Mouse (Mus musculus): Measurements from ENCODE around the gene Hist1h2ad. TPM values are rescaled to one million over a fixed set of nuclear protein-coding genes. Genes with fewer than 3 reads are reported as not detected.

The Hist1h2ad gene
- total and polyA plus RNA-seq, 3 experiments, result 13.2 to 744 TPM; not detected in 1

GRCm38 (mm10) chr13:23622861-23623450, 48.8 kb downstream of the Hist1h2ad start:
- H3K9ac ChIP-seq (ENCODE audit: insufficient read depth, low read depth), result peak overlapping the region; percentile 54
- dilution Hi-C loops (cut with MboI; ENCODE audit: extremely low pct_ligation_motif_present, extremely low pct_unique_long_range_greater_than_20kb, low sequenced_read_pairs) (no loop called here), in situ Hi-C loops (cut with MboI; ENCODE audit: low pct_ligation_motif_present, low pct_unique_long_range_greater_than_20kb, low sequenced_read_pairs) (no loop called here)
- H3K4me1 ChIP-seq (ENCODE audit: control insufficient read depth in 1 of 2, insufficient read depth in 2 of 2), result peaks cover 0 to 12% of the 10 kb centered on the region in 2 experiments; a peak in 3 of 4 replicates
- no peak for DNase-seq (ENCODE audit: extremely low read depth)
- no peaks in the 10 kb centered on the region for H3K36me3 ChIP-seq (replicated peaks in 1 of 2; ENCODE audit: control insufficient read depth in 1 of 2, insufficient read depth in 1 of 2, low read length in 1 of 2)
- no peak overlapping the region for H3K4me3 ChIP-seq (replicated peaks in 1 of 3; ENCODE audit: low read depth in 2 of 3, low read length in 2 of 3, poor library complexity in 1 of 3)
- no peaks in the 10 kb centered on the region for H3K27me3 ChIP-seq (replicated peaks)
- H3K9me3 ChIP-seq (replicated peaks; ENCODE audit: low read length), result no peaks in the 10 kb centered on the region
- peaks cover 6% of the 10 kb centered on the region; the same call in 1 of the 2 replicates for H3K79me2 ChIP-seq (replicated peaks; ENCODE audit: control insufficient read depth, extremely low read depth, insufficient read depth, poor library complexity, severe bottlenecking)
- TF ChIP-seq RCOR1 (conservative IDR thresholded peaks at IDR 0.05; ENCODE audit: low read depth, low read length) (no peak), MAFK (IDR thresholded peaks at IDR 0.05; ENCODE audit: insufficient replicate concordance, low read length) (no peak), POLR2A (IDR thresholded peaks at IDR 0.05; ENCODE audit: low read depth, low read length) (no peak), PAX5 (IDR thresholded peaks at IDR 0.05; ENCODE audit: low read length) (no peak), IRF4 (IDR thresholded peaks at IDR 0.05; ENCODE audit: low read depth, low read length) (no peak), POLR2AphosphoS2 (IDR thresholded peaks at IDR 0.05; ENCODE audit: low read depth, low read length) (no peak), JUN (IDR thresholded peaks at IDR 0.05; ENCODE audit: insufficient read depth, low read depth, low read length) (no peak)
- H3K4me2 ChIP-seq (ENCODE audit: insufficient read depth, low read depth, poor library complexity, severe bottlenecking), result peak overlapping the region; percentile 59; the same call in 1 of the 2 replicates
- no peak overlapping the region for H3K27ac ChIP-seq (ENCODE audit: insufficient read depth, low read depth)

Other genes starting within 250 kb of the Hist1h2ad start
Only the 20 nearest of the 35 such genes appear.
- 0.38 and 0.51 TPM in 2 replicates for gene Btn1a1, start 108.5 kb upstream of the Hist1h2ad start, total RNA-seq (2012; rRNA removed)
- gene Btn1a1, start 108.5 kb upstream of the Hist1h2ad start, total RNA-seq (2014; rRNA removed), result 0.20 TPM in 2 replicates
- gene Btn1a1, start 108.5 kb upstream of the Hist1h2ad start, polyA plus RNA-seq (2012; ENCODE audit: insufficient read length, low read depth), result 0.08 and 0.21 TPM in 2 replicates
- 1.1 and 1.3 TPM in 2 replicates for gene Btn2a2, start 85.5 kb upstream of the Hist1h2ad start, total RNA-seq (2012; rRNA removed)
- gene Btn2a2, start 85.5 kb upstream of the Hist1h2ad start, total RNA-seq (2014; rRNA removed), result 1.2 and 1.3 TPM in 2 replicates
- gene Btn2a2, start 85.5 kb upstream of the Hist1h2ad start, polyA plus RNA-seq (2012; ENCODE audit: insufficient read length, low read depth), result 2.1 and 2.8 TPM in 2 replicates
- gene Hist1h4h, start 43.3 kb upstream of the Hist1h2ad start, total RNA-seq (2012; rRNA removed), result 4,350 and 4,957 TPM in 2 replicates
- 14.0 and 19.4 TPM in 2 replicates for gene Hist1h4h, start 43.3 kb upstream of the Hist1h2ad start, total RNA-seq (2014; rRNA removed)
- gene Hist1h4h, start 43.3 kb upstream of the Hist1h2ad start, polyA plus RNA-seq (2012; ENCODE audit: insufficient read length, low read depth), result 3.4 and 5.5 TPM in 2 replicates
- 824 and 932 TPM in 2 replicates for gene Hist1h2af, start 40.5 kb upstream of the Hist1h2ad start, total RNA-seq (2012; rRNA removed)
- gene Hist1h2af, start 40.5 kb upstream of the Hist1h2ad start, total RNA-seq (2014; rRNA removed), result 45.2 and 57.1 TPM in 2 replicates
- 68.6 and 97.0 TPM in 2 replicates for gene Hist1h2af, start 40.5 kb upstream of the Hist1h2ad start, polyA plus RNA-seq (2012; ENCODE audit: insufficient read length, low read depth)
- gene Hist1h3g, start 39.0 kb upstream of the Hist1h2ad start, total RNA-seq (2012; rRNA removed), result 608 and 749 TPM in 2 replicates
- 50.1 and 75.3 TPM in 2 replicates for gene Hist1h3g, start 39.0 kb upstream of the Hist1h2ad start, total RNA-seq (2014; rRNA removed)
- 3.4 and 3.6 TPM in 2 replicates for gene Hist1h3g, start 39.0 kb upstream of the Hist1h2ad start, polyA plus RNA-seq (2012; ENCODE audit: insufficient read length, low read depth)
- 261 and 290 TPM in 2 replicates for gene Hist1h2bh, start 31.0 kb upstream of the Hist1h2ad start, total RNA-seq (2012; rRNA removed)
- gene Hist1h2bh, start 31.0 kb upstream of the Hist1h2ad start, total RNA-seq (2014; rRNA removed), result 5.7 and 8.0 TPM in 2 replicates
- 0.56 and 0.77 TPM in 2 replicates for gene Hist1h2bh, start 31.0 kb upstream of the Hist1h2ad start, polyA plus RNA-seq (2012; ENCODE audit: insufficient read length, low read depth)
- gene Hist1h3f, start 30.3 kb upstream of the Hist1h2ad start, total RNA-seq (2012; rRNA removed), result 553 and 608 TPM in 2 replicates
- gene Hist1h3f, start 30.3 kb upstream of the Hist1h2ad start, total RNA-seq (2014; rRNA removed), result 5.1 and 8.0 TPM in 2 replicates
- 0.23 and 0.30 TPM in 2 replicates for gene Hist1h3f, start 30.3 kb upstream of the Hist1h2ad start, polyA plus RNA-seq (2012; ENCODE audit: insufficient read length, low read depth)
- 4,390 and 4,902 TPM in 2 replicates for gene Hist1h4f, start 22.7 kb upstream of the Hist1h2ad start, total RNA-seq (2012; rRNA removed)
- gene Hist1h4f, start 22.7 kb upstream of the Hist1h2ad start, total RNA-seq (2014; rRNA removed), result 17.8 and 27.1 TPM in 2 replicates
- gene Hist1h4f, start 22.7 kb upstream of the Hist1h2ad start, polyA plus RNA-seq (2012; ENCODE audit: insufficient read length, low read depth), result 4.0 and 9.0 TPM in 2 replicates
- 112 and 132 TPM in 2 replicates for gene Hist1h1d, start 21.1 kb upstream of the Hist1h2ad start, total RNA-seq (2012; rRNA removed)
- 1.8 and 2.3 TPM in 2 replicates for gene Hist1h1d, start 21.1 kb upstream of the Hist1h2ad start, total RNA-seq (2014; rRNA removed)
- gene Hist1h1d, start 21.1 kb upstream of the Hist1h2ad start, polyA plus RNA-seq (2012; ENCODE audit: insufficient read length, low read depth), result 0.11 and 0.14 TPM in 2 replicates
- 1,307 and 1,484 TPM in 2 replicates for gene Hist1h3e, start 12.0 kb upstream of the Hist1h2ad start, total RNA-seq (2012; rRNA removed)
- 20.6 and 24.2 TPM in 2 replicates for gene Hist1h3e, start 12.0 kb upstream of the Hist1h2ad start, total RNA-seq (2014; rRNA removed)
- 2.2 and 3.1 TPM in 2 replicates for gene Hist1h3e, start 12.0 kb upstream of the Hist1h2ad start, polyA plus RNA-seq (2012; ENCODE audit: insufficient read length, low read depth)
- gene Hist1h2ae, start 3.2 kb upstream of the Hist1h2ad start, total RNA-seq (2012; rRNA removed), result 648 and 652 TPM in 2 replicates
- 13.4 and 16.3 TPM in 2 replicates for gene Hist1h2ae, start 3.2 kb upstream of the Hist1h2ad start, total RNA-seq (2014; rRNA removed)
- 1.4 and 3.5 TPM in 2 replicates for gene Hist1h2ae, start 3.2 kb upstream of the Hist1h2ad start, polyA plus RNA-seq (2012; ENCODE audit: insufficient read length, low read depth)
- 2,765 and 3,252 TPM in 2 replicates for gene Hist1h2bg, start 3.0 kb upstream of the Hist1h2ad start, total RNA-seq (2012; rRNA removed)
- 118 and 136 TPM in 2 replicates for gene Hist1h2bg, start 3.0 kb upstream of the Hist1h2ad start, total RNA-seq (2014; rRNA removed)
- 9.1 and 9.4 TPM in 2 replicates for gene Hist1h2bg, start 3.0 kb upstream of the Hist1h2ad start, polyA plus RNA-seq (2012; ENCODE audit: insufficient read length, low read depth)
- 1,243 and 1,273 TPM in 2 replicates for gene Hist1h2bf, start 185 bp upstream of the Hist1h2ad start, total RNA-seq (2012; rRNA removed)
- gene Hist1h2bf, start 185 bp upstream of the Hist1h2ad start, total RNA-seq (2014; rRNA removed), result 28.3 and 50.8 TPM in 2 replicates
- 1.7 TPM in 1 of 2 replicates, not detected in the other for gene Hist1h2bf, start 185 bp upstream of the Hist1h2ad start, polyA plus RNA-seq (2012; ENCODE audit: insufficient read length, low read depth)
- 164 and 182 TPM in 2 replicates for gene Hist1h3d, start 1.4 kb downstream of the Hist1h2ad start, total RNA-seq (2012; rRNA removed)
- 10.3 and 13.5 TPM in 2 replicates for gene Hist1h3d, start 1.4 kb downstream of the Hist1h2ad start, total RNA-seq (2014; rRNA removed)
- gene Hist1h3d, start 1.4 kb downstream of the Hist1h2ad start, polyA plus RNA-seq (2012; ENCODE audit: insufficient read length, low read depth), result 0.65 and 0.94 TPM in 2 replicates
- gene Hist1h4d, start 7.2 kb downstream of the Hist1h2ad start, total RNA-seq (2012; rRNA removed), result 1,558 and 1,831 TPM in 2 replicates
- gene Hist1h4d, start 7.2 kb downstream of the Hist1h2ad start, total RNA-seq (2014; rRNA removed), result 13.8 and 27.7 TPM in 2 replicates
- 2.4 and 6.7 TPM in 2 replicates for gene Hist1h4d, start 7.2 kb downstream of the Hist1h2ad start, polyA plus RNA-seq (2012; ENCODE audit: insufficient read length, low read depth)
- 268 and 282 TPM in 2 replicates for gene Hist1h2be, start 46.7 kb downstream of the Hist1h2ad start, total RNA-seq (2012; rRNA removed)
- 3.4 and 4.7 TPM in 2 replicates for gene Hist1h2be, start 46.7 kb downstream of the Hist1h2ad start, total RNA-seq (2014; rRNA removed)
- 0.57 and 0.70 TPM in 2 replicates for gene Hist1h2be, start 46.7 kb downstream of the Hist1h2ad start, polyA plus RNA-seq (2012; ENCODE audit: insufficient read length, low read depth)
- gene Hist1h1e, start 48.2 kb downstream of the Hist1h2ad start, total RNA-seq (2012; rRNA removed), result 486 and 504 TPM in 2 replicates
- 12.2 and 18.3 TPM in 2 replicates for gene Hist1h1e, start 48.2 kb downstream of the Hist1h2ad start, total RNA-seq (2014; rRNA removed)
- 1.5 and 1.9 TPM in 2 replicates for gene Hist1h1e, start 48.2 kb downstream of the Hist1h2ad start, polyA plus RNA-seq (2012; ENCODE audit: insufficient read length, low read depth)
- 114 and 122 TPM in 2 replicates for gene Hist1h2ac, start 109.6 kb downstream of the Hist1h2ad start, total RNA-seq (2012; rRNA removed)
- gene Hist1h2ac, start 109.6 kb downstream of the Hist1h2ad start, total RNA-seq (2014; rRNA removed), result 0.96 and 0.97 TPM in 2 replicates
- 0.14 TPM in 1 of 2 replicates, not detected in the other for gene Hist1h2ac, start 109.6 kb downstream of the Hist1h2ad start, polyA plus RNA-seq (2012; ENCODE audit: insufficient read length, low read depth)
- 436 and 456 TPM in 2 replicates for gene Hist1h2bc, start 109.8 kb downstream of the Hist1h2ad start, total RNA-seq (2012; rRNA removed)
- 16.1 and 17.4 TPM in 2 replicates for gene Hist1h2bc, start 109.8 kb downstream of the Hist1h2ad start, total RNA-seq (2014; rRNA removed)
- 1.1 and 2.2 TPM in 2 replicates for gene Hist1h2bc, start 109.8 kb downstream of the Hist1h2ad start, polyA plus RNA-seq (2012; ENCODE audit: insufficient read length, low read depth)
- 0.38 and 0.76 TPM in 2 replicates for gene Hist1h1t, start 121.4 kb downstream of the Hist1h2ad start, total RNA-seq (2012; rRNA removed)
- gene Hist1h1t, start 121.4 kb downstream of the Hist1h2ad start, total RNA-seq (2014; rRNA removed), result not detected in 2 replicates
- not detected in 2 replicates for gene Hist1h1t, start 121.4 kb downstream of the Hist1h2ad start, polyA plus RNA-seq (2012; ENCODE audit: insufficient read length, low read depth)

Data from CH12.LX (cell line).